ENCODE assay signal across 23 mouse cellular contexts in the genomic region with DNA sequence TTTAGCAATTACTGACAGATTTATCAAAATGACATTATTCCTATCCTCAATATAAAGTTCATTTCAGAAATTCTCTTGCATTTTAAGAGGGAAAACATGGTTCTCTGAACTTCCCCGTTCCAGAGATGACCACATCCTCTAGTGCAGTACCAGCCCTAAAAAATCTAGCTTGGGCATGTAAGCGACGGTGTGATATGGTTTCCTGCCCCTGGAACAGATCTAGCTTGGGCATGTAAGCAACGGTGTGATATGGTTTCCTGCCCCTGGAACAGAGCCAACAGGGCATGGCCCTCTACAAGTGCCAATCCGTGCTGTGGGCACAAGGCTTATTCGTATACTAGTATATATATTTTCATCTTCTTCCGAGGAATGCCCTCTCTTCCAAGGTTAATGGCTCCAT.
DNase-seq lines count a peak whose midpoint lies in the region; ATAC-seq and TF ChIP-seq lines count a peak whose summit lies in the region.
"Had no signal": no experiment of that assay in that cellular context is flagged by ENCODE, and none has a peak within 500 bp of the region (broad histone marks: within the 10 kb centered on the region; RNA-seq: fewer than 3 reads in every experiment).

No protein-coding gene starts in this region.

- H3K9me3 ChIP-seq in limb, embryonic 14.5 days (ENCODE audit: control insufficient read depth, low read length): no peaks in the 10 kb centered on the region
- no peaks in the 10 kb centered on the region for H3K9me3 ChIP-seq in limb, embryonic 10.5 days (replicated peaks)
- H3K9me3 ChIP-seq in lung, postnatal 0 days (ENCODE audit: low read length): no peaks in the 10 kb centered on the region
- H3K9me3 ChIP-seq: embryonic facial prominence, embryonic 10.5 days had no signal

- H3K27me3 ChIP-seq in limb, embryonic 14.5 days (ENCODE audit: control insufficient read depth, insufficient read depth, low read length): no peaks in the 10 kb centered on the region
- H3K27me3 ChIP-seq in limb, embryonic 10.5 days (ENCODE audit: low read depth, poor library complexity, severe bottlenecking): no peaks in the 10 kb centered on the region
- H3K27me3 ChIP-seq in splenic B cell, adult 2 months (ENCODE audit: control insufficient read depth, insufficient read depth, low read length, poor library complexity, severe bottlenecking): no peaks in the 10 kb centered on the region
- H3K27me3 ChIP-seq in lung, postnatal 0 days (replicated peaks; ENCODE audit: insufficient read depth, low read length): no peaks in the 10 kb centered on the region
- H3K27me3 ChIP-seq: heart, embryonic 12.5 days; kidney, embryonic 15.5 days had no signal

- no peak overlapping the region for H3K4me2 ChIP-seq in limb, embryonic 14.5 days (replicated peaks; ENCODE audit: low read depth, low read length, severe bottlenecking)
- no peak overlapping the region for H3K4me2 ChIP-seq in lung, postnatal 0 days (replicated peaks; ENCODE audit: low read depth, low read length)
- H3K4me2 ChIP-seq: heart, embryonic 12.5 days; kidney, embryonic 15.5 days; midbrain, embryonic 11.5 days had no signal

- no peak overlapping the region for H3K4me3 ChIP-seq in limb, embryonic 14.5 days (replicated peaks; ENCODE audit: low read length)
- no peak overlapping the region for H3K4me3 ChIP-seq in limb, embryonic 10.5 days
- H3K4me3 ChIP-seq in lung, postnatal 0 days (ENCODE audit: low read depth, low read length): no peak overlapping the region
- H3K4me3 ChIP-seq: embryonic facial prominence, embryonic 10.5 days; heart, embryonic 12.5 days; kidney, embryonic 15.5 days had no signal

- TF ChIP-seq POLR2A in limb, embryonic 14.5 days (IDR thresholded peaks at IDR 0.05; ENCODE audit: borderline replicate concordance, extremely low read depth, insufficient read depth, insufficient read length): no peak

- no peaks in the 10 kb centered on the region for H3K4me1 ChIP-seq in limb, embryonic 14.5 days (ENCODE audit: control insufficient read depth, insufficient read depth, low read length)
- H3K4me1 ChIP-seq in limb, embryonic 10.5 days: 0 out of 2 replicates have a peak, but pooled peaks cover 2% of the 10 kb centered on the region
- no peaks in the 10 kb centered on the region for H3K4me1 ChIP-seq in lung, postnatal 0 days (ENCODE audit: insufficient read depth, low read depth, low read length)
- H3K4me1 ChIP-seq: embryonic facial prominence, embryonic 10.5 days; heart, embryonic 12.5 days; kidney, embryonic 15.5 days had no signal

- no peak for TF ChIP-seq EP300 in lung, postnatal 0 days (IDR thresholded peaks at IDR 0.05)

- DNase-seq in limb, embryonic 14.5 days (ENCODE audit: low spot score): peak; percentile 1
- no peak for DNase-seq in limb, embryonic 10.5 days (ENCODE audit: low spot score)
- peak; percentile 32 to 44 for DNase-seq in CD8-positive naive resting alpha-beta T cell, adult 2 months (ENCODE audit: low read depth in 2 of 2, low spot score in 2 of 2)
- peak; percentile 20 for DNase-seq in splenic B cell, adult 2 months (ENCODE audit: low read depth, low spot score)
- no peak for DNase-seq in gastrocnemius, adult 18-20 months (ENCODE audit: low spot score)
- no peak for DNase-seq in lung, postnatal 0 days (ENCODE audit: low spot score)
- DNase-seq: adrenal gland, postnatal 25 days; cerebellum, adult 9-10 months; gastrocnemius, postnatal 14 days; heart, adult 18-20 months; heart, postnatal 10 days; kidney, adult 11 months; kidney, postnatal 36 days; layer of hippocampus, adult 9-11 months; left cerebral cortex, postnatal 4 days had no signal

- no peak for TF ChIP-seq CTCF in lung, postnatal 0 days (IDR thresholded peaks at IDR 0.05)

- no peaks in the 10 kb centered on the region for H3K36me3 ChIP-seq in limb, embryonic 14.5 days (ENCODE audit: control insufficient read depth, insufficient read depth, low read length)
- H3K36me3 ChIP-seq in limb, embryonic 10.5 days: no peaks in the 10 kb centered on the region
- no peaks in the 10 kb centered on the region for H3K36me3 ChIP-seq in splenic B cell, adult 2 months (ENCODE audit: control insufficient read depth, insufficient read depth, low read length, poor library complexity, severe bottlenecking)
- no peaks in the 10 kb centered on the region for H3K36me3 ChIP-seq in lung, postnatal 0 days (ENCODE audit: insufficient read depth, low read length)
- H3K36me3 ChIP-seq: embryonic facial prominence, embryonic 10.5 days; heart, embryonic 12.5 days; kidney, embryonic 15.5 days had no signal

- WGBS in limb, embryonic 14.5 days: 88% methylated on average over 7 of the region's 7 CpGs
- 94% methylated on average over 7 of the region's 7 CpGs for WGBS in limb, embryonic 10.5 days
- 71% methylated on average over 7 of the region's 7 CpGs for WGBS in lung, postnatal 0 days

- no peak overlapping the region for H3K27ac ChIP-seq in limb, embryonic 14.5 days (replicated peaks; ENCODE audit: low read depth, low read length)
- H3K27ac ChIP-seq in limb, embryonic 10.5 days: no peak overlapping the region
- no peak overlapping the region for H3K27ac ChIP-seq in lung, postnatal 0 days (ENCODE audit: low read length)
- H3K27ac ChIP-seq: embryonic facial prominence, embryonic 10.5 days; kidney, embryonic 15.5 days; macrophage; stomach, postnatal 0 days had no signal

- no peak overlapping the region for H3K9ac ChIP-seq in limb, embryonic 14.5 days (ENCODE audit: low read depth, low read length, severe bottlenecking)
- no peak overlapping the region for H3K9ac ChIP-seq in lung, postnatal 0 days (replicated peaks; ENCODE audit: low read depth)
- H3K9ac ChIP-seq: heart, embryonic 12.5 days; kidney, embryonic 15.5 days had no signal

- ATAC-seq in limb, embryonic 14.5 days (ENCODE audit: low FRiP score, low read depth): no peak
- ATAC-seq in hematopoietic stem cell, adult 5-6 weeks (replicated peaks in 1 of 2; ENCODE audit: insufficient read depth in 1 of 2, low FRiP score in 2 of 2, low TSS enrichment in 1 of 2, low read depth in 1 of 2, poor library complexity in 2 of 2, severe bottlenecking in 2 of 2): peak; percentile 66 to 72
- no peak for ATAC-seq in lung, postnatal 0 days
- ATAC-seq: forebrain, embryonic 16.5 days had no signal

Comparison
In these comparisons a context has a peak if more than half of its experiments do, and no peak if none do; other contexts are left out.
1. DNase-seq: peak in limb, embryonic 14.5 days (single experiment), CD8-positive naive resting alpha-beta T cell, adult 2 months (2 of 2) and splenic B cell, adult 2 months (single experiment); none in limb, embryonic 10.5 days (single experiment), gastrocnemius, adult 18-20 months (single experiment) and lung, postnatal 0 days (single experiment).
2. ATAC-seq: peak in hematopoietic stem cell, adult 5-6 weeks (2 of 2); none in limb, embryonic 14.5 days (single experiment) and lung, postnatal 0 days (single experiment).